In the genomic region with DNA sequence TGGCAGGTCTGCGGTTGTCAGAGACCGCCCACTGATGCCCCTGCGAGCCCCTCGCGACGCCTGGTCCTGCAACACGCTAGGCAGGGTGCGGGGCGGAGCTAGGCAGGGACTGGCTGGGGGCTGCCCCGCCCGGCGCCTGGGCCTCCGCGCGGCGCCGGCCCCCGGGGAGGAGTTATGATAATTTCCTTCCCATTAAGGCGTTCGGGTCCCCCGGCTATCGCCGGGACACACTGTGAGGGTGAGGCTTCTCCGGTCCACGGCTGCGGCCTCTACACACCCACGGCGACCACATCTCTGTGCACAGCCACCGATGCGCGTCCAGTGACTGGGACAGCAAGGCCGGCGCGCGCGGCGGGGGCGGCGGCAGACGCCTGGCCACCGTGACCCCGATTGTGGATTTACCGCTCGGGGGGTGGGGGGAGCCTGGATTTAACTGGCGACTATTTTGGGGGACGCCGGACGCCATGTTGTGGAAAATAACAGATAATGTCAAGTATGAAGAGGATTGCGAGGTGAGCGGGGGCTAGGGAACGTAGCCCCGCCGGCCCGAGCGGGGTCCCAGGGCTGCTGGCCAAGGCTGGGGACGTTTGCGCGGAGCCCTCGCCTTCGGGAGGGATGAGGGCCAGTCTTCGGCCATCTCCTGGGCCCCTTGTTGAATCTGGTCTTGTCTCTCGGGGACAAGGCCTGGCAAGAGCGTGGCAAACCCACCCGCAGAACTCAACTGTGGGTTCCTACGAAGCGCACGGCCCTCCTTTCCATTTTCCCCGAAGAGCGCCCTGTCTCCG, we compare ENCODE assay signal across 9 mouse cellular contexts. TPM values are rescaled to one million over a fixed set of nuclear protein-coding genes. Genes with fewer than 3 reads are reported as not detected.
DNase-seq lines count a peak whose midpoint lies in the region.
"Had no signal": no experiment of that assay in that cellular context is flagged by ENCODE, and none has a peak within 500 bp of the region (broad histone marks: within the 10 kb centered on the region; RNA-seq: fewer than 3 reads in every experiment).

Tfap2c (plus strand) TSS at position 223 of the 785 bp plus-strand sequence.

- peaks cover 20% of the 10 kb centered on the region for H3K36me3 ChIP-seq in forebrain, embryonic 10.5 days (replicated peaks)

- peaks cover 93% of the 10 kb centered on the region for H3K4me1 ChIP-seq in forebrain, embryonic 10.5 days

- peak; percentile 11 for DNase-seq in ovary, postnatal 14 days (ENCODE audit: low spot score)
- no peak for DNase-seq in ovary, postnatal 10 days (ENCODE audit: low spot score)
- peak; percentile 75 for DNase-seq in forebrain, embryonic 10.5 days (ENCODE audit: extremely low spot score, low spot score)
- DNase-seq in kidney, adult 9 months = peak; percentile 10
- peak; percentile 23 for DNase-seq in lung, postnatal 14 days
- DNase-seq in urinary bladder, postnatal 36 days (ENCODE audit: low spot score in 2 of 2) = peak; percentile 44 to 64
- DNase-seq in frontal cortex, postnatal 36 days (ENCODE audit: low spot score in 2 of 2) = no peak
- DNase-seq in right cerebral cortex, postnatal 36 days (ENCODE audit: low spot score in 2 of 2) = no peak

- peaks cover 100% of the 10 kb centered on the region for H3K27me3 ChIP-seq in forebrain, embryonic 10.5 days (ENCODE audit: poor library complexity, severe bottlenecking)

- WGBS in forebrain, embryonic 10.5 days = under 1% methylated on average over 70 of the region's 70 CpGs

- H3K9me3 ChIP-seq in forebrain, embryonic 10.5 days = no peaks in the 10 kb centered on the region

- peak within 1 kb of the TSS; percentile 89 for H3K27ac ChIP-seq in forebrain, embryonic 10.5 days

- peak within 1 kb of the TSS; percentile 64 for H3K4me3 ChIP-seq in forebrain, embryonic 10.5 days

RNA-seq across cellular contexts. Expression of gene Tfap2c, which starts in this region (rescaled TPM):
- 38.2 and 43.2 TPM in 2 replicates for polyA plus RNA-seq in forebrain, embryonic 10.5 days (2016; fragmentation: Nextera tagmentation; extraction: Ambion mirVana)
- polyA plus RNA-seq: large intestine, adult 2 months had no signal

Comparison
In these comparisons a context has a peak if more than half of its experiments do, and no peak if none do; other contexts are left out.
1. DNase-seq: peak in ovary, postnatal 14 days (single experiment), forebrain, embryonic 10.5 days (single experiment), kidney, adult 9 months (single experiment), lung, postnatal 14 days (single experiment) and urinary bladder, postnatal 36 days (2 of 2); none in ovary, postnatal 10 days (single experiment), frontal cortex, postnatal 36 days (0 of 2) and right cerebral cortex, postnatal 36 days (0 of 2).